ENCODE assay signal across 9 mouse cellular contexts in genomic region chr14:75832982-75833381, GRCm38 (mm10). TPM values are rescaled to one million over a fixed set of nuclear protein-coding genes. Genes with fewer than 3 reads are reported as not detected.
DNase-seq lines count a peak whose midpoint lies in the region; ATAC-seq lines count a peak whose summit lies in the region.
"Had no signal": no experiment of that assay in that cellular context is flagged by ENCODE, and none has a peak within 500 bp of the region (broad histone marks: within the 10 kb centered on the region; RNA-seq: fewer than 3 reads in every experiment).

No protein-coding gene starts in this region.

- peaks cover 28% of the 10 kb centered on the region for H3K4me1 ChIP-seq in heart, embryonic 11.5 days (ENCODE audit: control insufficient read depth, insufficient read depth, low read length)
- H3K4me1 ChIP-seq in kidney, embryonic 15.5 days = peaks cover 57% of the 10 kb centered on the region
- peaks cover 17% of the 10 kb centered on the region for H3K4me1 ChIP-seq in midbrain, embryonic 11.5 days (ENCODE audit: control insufficient read depth, insufficient read depth, low read length)

- H3K4me2 ChIP-seq in heart, embryonic 11.5 days = peak overlapping the region; percentile 99
- H3K4me2 ChIP-seq in kidney, embryonic 15.5 days = peak overlapping the region; percentile 92
- H3K4me2 ChIP-seq in midbrain, embryonic 11.5 days = peak overlapping the region; percentile 71; the same call in 1 of the 2 replicates

- intact Hi-C loops in heart, postnatal 25 days (cut with DNase I) = no loop called here

- peak overlapping the region; percentile 99 for H3K27ac ChIP-seq in heart, embryonic 11.5 days (ENCODE audit: low read depth, low read length)
- peak overlapping the region; percentile 99 for H3K27ac ChIP-seq in kidney, embryonic 15.5 days
- no peak overlapping the region for H3K27ac ChIP-seq in midbrain, embryonic 11.5 days (ENCODE audit: low read depth, low read length)

- H3K9ac ChIP-seq in heart, embryonic 11.5 days (ENCODE audit: low read depth, low read length) = peak overlapping the region; percentile 86
- no peak overlapping the region for H3K9ac ChIP-seq in kidney, embryonic 15.5 days
- no peak overlapping the region for H3K9ac ChIP-seq in midbrain, embryonic 11.5 days (ENCODE audit: low read length)

- 31% methylated on average over 4 of the region's 4 CpGs for WGBS in heart, embryonic 11.5 days (ENCODE audit: insufficient replicate concordance)
- 49% methylated on average over 4 of the region's 4 CpGs for WGBS in kidney, embryonic 15.5 days
- WGBS in midbrain, embryonic 11.5 days = 24% methylated on average over 4 of the region's 4 CpGs

- peak overlapping the region; percentile 59 for H3K4me3 ChIP-seq in heart, embryonic 11.5 days (ENCODE audit: low read depth, low read length)
- peak overlapping the region; percentile 48; the same call in 1 of the 2 replicates for H3K4me3 ChIP-seq in kidney, embryonic 15.5 days (replicated peaks)
- H3K4me3 ChIP-seq in midbrain, embryonic 11.5 days (ENCODE audit: low read depth, low read length) = no peak overlapping the region

- ATAC-seq in heart, embryonic 11.5 days (replicated peaks; ENCODE audit: insufficient number of reproducible peaks, low FRiP score, low TSS enrichment) = no peak
- ATAC-seq in kidney, embryonic 15.5 days (replicated peaks; ENCODE audit: low FRiP score) = no peak
- ATAC-seq in midbrain, embryonic 11.5 days (ENCODE audit: low FRiP score) = no peak

- H3K36me3 ChIP-seq in heart, embryonic 11.5 days (ENCODE audit: control insufficient read depth, insufficient read depth, low read length) = no peaks in the 10 kb centered on the region
- H3K36me3 ChIP-seq in kidney, embryonic 15.5 days = no peaks in the 10 kb centered on the region
- no peaks in the 10 kb centered on the region for H3K36me3 ChIP-seq in midbrain, embryonic 11.5 days (ENCODE audit: control insufficient read depth, insufficient read depth, low read length)
- H3K36me3 ChIP-seq: G1E had no signal

- H3K27me3 ChIP-seq in heart, embryonic 11.5 days (ENCODE audit: control insufficient read depth, insufficient read depth, low read length) = no peaks in the 10 kb centered on the region
- H3K27me3 ChIP-seq in kidney, embryonic 15.5 days = peaks cover 5% of the 10 kb centered on the region; the same call in 1 of the 2 replicates
- H3K27me3 ChIP-seq in midbrain, embryonic 11.5 days (ENCODE audit: control insufficient read depth, insufficient read depth, low read length) = peaks cover 13% of the 10 kb centered on the region

- H3K9me3 ChIP-seq in heart, embryonic 11.5 days (replicated peaks; ENCODE audit: control insufficient read depth, low read length) = no peaks in the 10 kb centered on the region
- no peaks in the 10 kb centered on the region for H3K9me3 ChIP-seq in kidney, embryonic 15.5 days (replicated peaks)
- H3K9me3 ChIP-seq in midbrain, embryonic 11.5 days (ENCODE audit: control insufficient read depth, low read length) = no peaks in the 10 kb centered on the region
- H3K9me3 ChIP-seq: G1E had no signal

- no peak for DNase-seq in heart, postnatal 25 days (ENCODE audit: low spot score)
- DNase-seq in embryo, embryonic 11 days = peak; percentile 56
- DNase-seq in midbrain, embryonic 11.5 days (ENCODE audit: low spot score, missing footprints) = peak; percentile 93
- DNase-seq in frontal cortex, postnatal 25 days (ENCODE audit: low spot score in 2 of 2) = no peak
- no peak for DNase-seq in spleen, postnatal 4 days (ENCODE audit: low spot score in 2 of 2)
- no peak for DNase-seq in ovary, postnatal 36 days (ENCODE audit: low spot score)

RNA-seq across cellular contexts. Expression of gene Tpt1, which starts 11.9 kb away (rescaled TPM):
- 1,014 and 1,054 TPM in 2 replicates for polyA plus RNA-seq in heart, embryonic 11.5 days (2014; fragmentation: Nextera tagmentation; extraction: Ambion mirVana)
- 1,000 to 10,000 TPM; 2,885 to 3,154 TPM for total RNA-seq in heart, postnatal 25 days (2021)
- polyA plus RNA-seq in kidney, embryonic 15.5 days (2015; fragmentation: Nextera tagmentation; extraction: Ambion mirVana) = 1,011 and 1,156 TPM in 2 replicates
- 1,099 and 1,119 TPM in 2 replicates for polyA plus RNA-seq in midbrain, embryonic 11.5 days (2014; fragmentation: Nextera tagmentation; extraction: Ambion mirVana)

RNA-seq across cellular contexts. Expression of gene Slc25a30, which starts 46.1 kb away (rescaled TPM):
- 5.8 and 7.2 TPM in 2 replicates for polyA plus RNA-seq in heart, embryonic 11.5 days (2014; fragmentation: Nextera tagmentation; extraction: Ambion mirVana)
- total RNA-seq in heart, postnatal 25 days (2021) = 10 to 100 TPM; 11.5 to 12.6 TPM
- polyA plus RNA-seq in kidney, embryonic 15.5 days (2015; fragmentation: Nextera tagmentation; extraction: Ambion mirVana) = 9.7 and 10.4 TPM in 2 replicates
- 7.0 and 8.8 TPM in 2 replicates for polyA plus RNA-seq in midbrain, embryonic 11.5 days (2014; fragmentation: Nextera tagmentation; extraction: Ambion mirVana)

Comparison
In these comparisons a context has a peak if more than half of its experiments do, and no peak if none do; other contexts are left out.
1. DNase-seq: peak in embryo, embryonic 11 days (single experiment) and midbrain, embryonic 11.5 days (single experiment); none in heart, postnatal 25 days (single experiment), frontal cortex, postnatal 25 days (0 of 2), spleen, postnatal 4 days (0 of 2) and ovary, postnatal 36 days (single experiment).
2. Peak in every context shown above with its lines, with median percentiles within 50 percentile points of each other: H3K4me2 ChIP-seq.